Mouse (Mus musculus) frontal cortex, postnatal 10 days (tissue): ENCODE measurements around the gene Car5b.

Experiments
- DNase-seq, 2 experiments: peaks; one replicate each; pipeline ENCODE4 v3.0.0; 2022; ENCODE audit warnings: low spot score in 2 of 2, mixed read lengths in 1 of 2

Gene Car5b

DNA sequence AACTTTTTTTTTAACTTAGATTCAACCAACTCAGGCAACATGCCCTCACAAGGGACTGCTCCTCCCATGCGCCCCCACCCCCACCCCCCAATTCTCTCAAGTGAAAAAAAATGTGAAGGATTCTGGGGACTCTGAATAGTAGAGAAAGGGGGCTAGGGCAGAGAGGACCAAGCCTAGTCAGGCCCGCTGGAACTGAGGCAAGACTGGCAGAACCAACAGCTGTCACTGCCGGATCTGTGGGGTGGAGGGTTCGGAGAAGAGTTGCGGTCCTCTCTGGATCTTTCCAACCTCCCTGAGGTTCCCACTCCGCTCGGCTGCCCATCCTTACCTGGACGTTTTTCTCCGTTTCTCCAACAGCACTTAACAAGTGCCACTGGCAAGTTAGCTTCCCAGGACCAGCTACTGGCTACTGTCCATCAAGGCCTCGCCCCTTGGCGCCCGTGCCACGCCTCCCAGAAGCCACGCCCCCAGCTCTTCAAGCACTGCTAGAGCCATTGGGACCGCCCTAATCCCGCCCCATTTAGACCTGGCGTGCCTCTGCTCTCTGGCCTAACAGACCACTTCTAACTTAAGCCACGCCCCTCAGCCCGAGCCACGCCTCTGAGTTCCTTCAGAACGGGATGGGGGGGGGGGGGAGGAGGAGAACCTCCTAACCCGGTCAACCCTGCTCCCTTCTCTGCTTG lies at the start of gene Car5b:
TSS of gene Car5b (minus strand) at position 391 of the 683 bp plus-strand sequence.
- peak; percentile 38 to 62 for DNase-seq

DNA sequence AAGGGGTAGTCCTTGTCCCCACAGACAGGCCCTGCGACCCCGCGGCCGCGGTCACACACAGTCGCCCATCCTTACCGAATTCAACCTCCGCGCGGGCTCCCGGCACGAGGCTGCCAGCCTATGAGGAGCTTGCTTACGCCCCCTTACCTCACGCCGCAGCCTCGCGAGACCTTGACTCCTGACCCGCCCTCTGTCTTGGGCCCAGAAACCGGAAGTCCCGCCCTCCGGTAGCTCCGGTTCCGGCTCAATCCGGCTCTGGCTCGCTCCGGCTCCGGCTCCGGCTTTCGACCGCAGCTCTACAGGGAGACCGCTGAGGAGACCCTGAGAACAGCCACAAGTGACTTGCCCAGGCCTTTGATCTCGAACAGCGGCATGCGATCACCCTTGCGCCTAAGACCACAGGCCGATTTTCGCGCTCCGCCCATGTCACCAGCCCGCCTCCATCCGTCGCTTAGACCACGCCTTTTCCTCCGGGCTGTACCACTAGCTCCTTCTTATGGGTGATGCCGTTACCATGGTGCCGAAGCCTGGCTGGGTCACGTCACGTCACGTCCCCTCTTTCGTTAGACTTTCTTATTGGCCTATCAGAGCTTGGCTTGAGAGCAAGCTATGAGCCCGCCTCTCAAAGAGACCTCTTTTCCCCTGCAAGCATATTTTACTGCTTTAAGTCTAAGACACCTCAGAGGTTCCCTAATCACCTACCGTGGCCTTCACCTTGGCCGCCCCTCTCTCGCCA lies 48.4 kb upstream of the Car5b start, which contains the start of gene Siah1b:
TSS of gene Siah1b (minus strand) at position 454 of the 736 bp plus-strand sequence.
- DNase-seq = peak; percentile 88 to 89

DNA sequence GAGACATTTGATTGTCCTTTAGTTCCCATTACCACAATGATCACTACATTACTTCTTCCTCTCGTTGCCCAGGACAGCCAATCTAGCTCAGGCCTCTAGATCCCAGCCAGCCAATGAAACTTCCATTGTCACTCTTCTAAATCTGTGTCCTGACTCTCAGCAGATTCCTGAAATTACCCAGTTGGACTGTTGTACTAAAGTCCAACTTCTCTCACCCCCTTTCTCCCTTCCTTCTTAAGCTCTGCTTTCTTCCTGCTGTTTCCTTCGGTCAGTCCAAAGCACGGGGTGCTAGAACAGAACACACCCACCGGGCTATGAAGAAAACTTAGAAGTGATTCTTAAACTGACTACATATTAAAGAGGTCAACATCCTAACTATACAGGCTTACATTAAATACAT lies 41.2 kb upstream of the Car5b start:
- DNase-seq = no peak

DNA sequence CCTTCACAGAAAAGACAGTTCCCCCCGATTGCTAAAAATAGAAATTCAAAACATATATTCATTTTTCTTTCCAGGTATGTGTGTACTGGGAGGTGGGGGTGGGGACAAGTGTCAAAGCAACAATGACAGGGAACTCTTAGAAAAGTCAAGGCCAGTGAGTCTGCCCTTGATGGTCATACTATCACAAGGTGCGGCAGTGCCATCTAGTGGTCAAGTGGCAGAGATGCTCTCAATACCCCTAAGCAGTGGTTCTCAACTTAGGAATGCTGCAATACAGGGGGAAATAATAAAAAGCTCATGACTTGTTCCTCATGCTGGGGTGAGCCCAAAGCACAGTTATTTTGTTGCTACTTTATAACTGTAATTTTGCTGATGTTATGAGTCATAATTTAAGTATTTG lies 38.4 kb upstream of the Car5b start:
- peak; percentile 5 to 37 for DNase-seq

DNA sequence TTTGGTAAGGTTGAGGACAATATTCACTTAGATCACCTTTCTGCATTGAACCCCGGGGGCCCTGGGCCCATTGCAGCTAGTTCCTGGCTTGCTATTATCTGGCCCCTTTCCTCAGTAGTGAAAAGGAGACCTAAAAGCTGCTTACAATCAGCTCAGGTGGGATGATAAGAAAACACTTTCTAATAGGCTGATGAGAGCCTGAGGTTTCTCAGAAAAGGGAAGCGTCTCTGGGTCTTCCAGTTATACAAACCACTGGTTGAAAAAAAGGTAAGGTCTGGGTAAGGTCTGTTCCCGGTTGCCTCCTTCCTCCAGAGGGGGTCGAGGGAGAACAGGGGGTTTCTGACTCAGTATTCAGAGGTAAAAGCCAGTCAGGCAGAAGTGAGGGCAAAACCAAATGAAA lies 31.3 kb upstream of the Car5b start:
- DNase-seq = no peak

DNA sequence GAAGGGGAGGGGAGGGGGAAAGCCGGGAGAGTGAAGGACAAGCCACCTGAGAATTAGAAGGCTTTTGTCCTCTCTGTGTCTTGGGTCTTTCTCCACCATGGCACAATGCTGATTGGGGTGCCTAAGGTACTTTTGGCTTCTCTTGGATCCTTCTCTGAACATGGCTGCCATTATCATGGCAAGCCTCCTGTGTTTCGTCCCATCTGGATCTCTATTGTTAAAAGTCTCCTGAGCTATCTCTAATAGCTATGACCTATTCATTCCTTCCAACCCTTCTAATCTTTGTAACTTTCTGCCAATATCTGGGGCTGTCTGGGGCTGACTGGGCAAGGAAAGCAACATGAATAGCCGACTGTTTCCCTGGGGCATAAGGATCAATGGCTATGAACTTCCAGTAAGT lies 30.7 kb upstream of the Car5b start:
- DNase-seq = no peak

DNA sequence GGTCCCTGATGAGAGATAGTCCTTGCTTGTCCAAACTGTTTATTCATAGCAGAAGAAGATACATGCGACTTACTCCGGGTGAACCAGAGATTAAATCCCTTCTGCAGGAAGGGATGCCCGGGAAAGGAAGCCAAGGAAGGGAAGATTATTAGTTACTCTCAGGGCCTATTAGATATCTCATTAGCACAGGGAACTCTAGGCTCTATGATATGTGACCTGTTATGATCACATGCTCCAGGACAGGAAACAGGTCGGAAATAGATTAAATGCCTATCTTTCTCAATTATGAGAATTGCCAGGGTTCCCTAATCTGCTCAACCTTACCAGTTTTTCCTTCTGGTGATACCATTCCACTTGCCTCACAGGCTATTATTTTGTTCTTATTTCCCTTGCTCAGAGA lies 27.9 kb upstream of the Car5b start:
- DNase-seq = no peak

DNA sequence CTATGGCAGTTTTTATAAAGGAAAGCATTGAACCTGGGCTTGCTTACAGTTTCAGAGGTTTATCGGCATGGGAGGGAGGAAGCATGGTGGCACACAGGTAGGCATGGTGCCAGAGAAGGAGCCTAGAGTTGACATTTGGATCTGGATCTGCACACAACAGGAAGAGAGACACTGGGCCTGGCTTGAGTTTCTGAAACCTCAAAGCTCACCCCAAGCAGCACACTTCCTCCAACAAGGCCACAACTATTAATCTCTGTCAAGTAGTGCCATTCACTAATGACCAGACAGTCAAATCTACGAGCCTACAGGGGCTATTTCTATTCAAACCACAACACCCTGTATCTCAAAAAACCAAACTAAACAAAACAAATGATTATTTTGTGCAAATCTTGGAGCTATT lies 18.9 kb upstream of the Car5b start:
- DNase-seq = no peak

DNA sequence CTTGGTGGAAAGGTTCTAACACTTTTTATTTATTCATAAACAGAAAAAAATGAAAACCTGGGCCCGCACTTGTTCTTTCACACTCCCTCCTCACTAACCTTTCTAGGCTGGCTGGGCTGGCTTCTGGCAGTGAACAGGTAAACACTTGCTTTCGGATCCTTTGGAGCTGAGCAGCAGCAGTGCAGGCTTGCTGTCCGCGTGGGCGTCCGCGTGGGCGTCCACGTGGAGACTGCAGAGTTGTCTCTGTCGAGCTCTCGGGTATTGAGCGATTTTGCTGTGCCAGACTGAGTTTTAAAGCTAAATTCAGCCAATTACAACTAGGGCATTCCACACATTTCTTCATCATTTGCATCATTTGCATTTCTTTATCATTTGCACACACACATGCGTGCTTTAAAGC lies 14.3 kb upstream of the Car5b start:
- DNase-seq = peak in 1 of 2 experiments; percentile 12

DNA sequence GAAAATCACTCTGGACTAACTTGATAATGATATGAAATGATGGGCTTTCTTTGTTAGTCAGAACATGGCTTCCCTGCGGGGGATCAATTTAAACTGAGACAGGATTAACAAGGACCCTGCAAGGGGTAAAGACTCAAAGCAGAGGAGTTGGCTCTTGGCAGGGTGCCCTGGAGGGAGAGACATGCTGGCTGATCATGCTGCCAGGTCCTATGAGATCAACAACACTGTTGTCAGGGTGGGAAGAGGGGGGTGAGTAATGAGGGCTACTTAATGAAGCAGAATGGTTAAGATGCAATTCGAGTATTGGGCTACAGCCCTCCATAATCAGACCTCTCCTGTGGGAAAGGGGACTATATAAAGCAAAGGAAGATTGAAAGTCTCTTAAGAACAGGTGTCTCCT lies 11.1 kb upstream of the Car5b start:
- DNase-seq = no peak

DNA sequence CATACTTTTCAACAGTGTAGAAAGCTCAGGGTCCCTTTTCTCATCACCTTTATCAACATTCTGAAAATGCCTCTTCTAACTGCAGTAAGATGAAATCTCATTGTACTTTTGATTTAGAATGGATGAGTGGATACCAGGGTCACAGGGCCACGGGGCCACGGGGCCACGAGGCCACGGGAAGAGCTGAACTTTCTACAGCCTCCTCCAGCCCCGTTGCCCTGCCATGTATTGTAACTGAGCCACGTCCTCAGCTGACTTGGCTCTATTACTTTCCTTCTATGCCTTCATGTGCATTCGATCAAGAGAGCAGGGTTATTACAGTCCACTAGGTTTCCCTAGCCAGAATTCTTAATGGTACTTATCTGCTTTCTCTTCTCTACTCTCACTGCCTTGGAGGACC lies 8.1 kb upstream of the Car5b start:
- no peak for DNase-seq

DNA sequence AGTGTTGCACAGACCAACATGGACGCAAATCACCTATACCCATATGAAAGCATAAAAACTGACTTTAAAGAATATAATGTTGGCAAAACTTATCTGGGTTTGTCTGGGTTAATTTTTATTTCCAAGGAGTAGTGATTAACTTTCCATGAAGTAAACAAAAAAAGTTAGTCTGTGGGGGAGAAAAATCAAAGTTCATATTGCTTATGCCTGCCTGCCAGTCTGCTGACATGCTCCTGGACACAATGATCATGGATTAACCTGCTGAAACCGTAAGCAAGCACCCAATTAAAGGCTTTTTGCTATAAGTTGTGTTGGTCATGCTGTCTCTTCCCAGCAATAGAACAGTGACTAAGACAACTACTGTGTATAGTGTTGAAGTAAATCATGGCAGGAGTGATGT lies 7.6 kb upstream of the Car5b start:
- no peak for DNase-seq

DNA sequence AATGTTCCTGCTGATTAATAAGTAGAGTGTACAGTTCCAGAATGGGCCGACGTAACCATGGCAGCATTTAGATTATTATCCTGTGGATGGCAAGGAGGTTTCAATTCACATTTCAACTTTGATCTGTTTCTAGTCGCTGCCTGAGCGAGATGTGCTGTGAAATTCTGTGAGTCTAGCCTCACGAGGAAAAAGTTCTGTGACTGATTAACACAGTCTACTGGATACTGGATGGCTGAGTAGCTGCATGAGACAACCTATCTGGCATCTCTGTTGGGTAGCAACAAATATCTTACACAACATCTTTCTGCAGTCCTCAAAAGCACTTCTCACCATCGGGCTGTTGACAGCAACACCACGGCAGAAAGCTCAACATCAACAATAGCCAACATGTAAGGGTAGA lies 4.7 kb upstream of the Car5b start:
- no peak for DNase-seq

DNA sequence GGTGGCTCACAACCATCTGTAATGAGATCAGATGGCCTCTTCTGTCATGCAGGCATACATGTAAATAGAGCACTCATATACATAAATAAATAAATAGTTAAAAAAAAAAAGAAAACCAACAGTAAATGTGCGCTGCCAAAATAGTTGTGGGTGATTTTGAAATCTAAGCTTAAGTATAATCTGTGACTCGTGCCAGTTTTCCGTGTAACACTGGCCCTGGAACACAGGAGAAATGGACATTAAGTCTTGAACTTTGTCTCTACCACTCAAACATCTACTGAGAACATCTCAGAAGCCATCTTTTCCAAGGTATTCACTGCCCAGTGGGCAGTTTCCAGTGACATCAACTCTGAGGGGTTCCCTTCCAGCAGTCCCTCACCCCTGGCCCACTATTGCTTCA lies 12.2 kb downstream of the Car5b start:
- DNase-seq = no peak

DNA sequence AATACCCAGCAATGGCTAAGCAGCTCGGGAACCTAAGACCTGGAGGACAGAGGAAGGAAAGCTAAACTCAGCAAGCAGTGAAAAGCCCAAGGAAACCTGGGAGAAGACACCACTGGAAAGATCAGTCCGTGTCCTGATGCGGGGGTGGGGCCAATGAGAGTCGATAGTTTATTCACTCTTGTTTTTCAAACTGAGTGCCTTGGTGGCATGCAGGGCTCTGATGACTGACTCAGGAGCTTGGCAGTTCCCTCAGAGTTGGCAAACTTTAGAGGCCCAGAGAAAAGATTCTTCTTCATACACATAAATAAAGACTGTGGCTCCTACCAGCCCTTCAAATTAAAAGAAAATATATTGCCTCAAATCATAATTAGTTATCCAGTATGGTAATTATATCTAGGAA lies 12.8 kb downstream of the Car5b start:
- no peak for DNase-seq

DNA sequence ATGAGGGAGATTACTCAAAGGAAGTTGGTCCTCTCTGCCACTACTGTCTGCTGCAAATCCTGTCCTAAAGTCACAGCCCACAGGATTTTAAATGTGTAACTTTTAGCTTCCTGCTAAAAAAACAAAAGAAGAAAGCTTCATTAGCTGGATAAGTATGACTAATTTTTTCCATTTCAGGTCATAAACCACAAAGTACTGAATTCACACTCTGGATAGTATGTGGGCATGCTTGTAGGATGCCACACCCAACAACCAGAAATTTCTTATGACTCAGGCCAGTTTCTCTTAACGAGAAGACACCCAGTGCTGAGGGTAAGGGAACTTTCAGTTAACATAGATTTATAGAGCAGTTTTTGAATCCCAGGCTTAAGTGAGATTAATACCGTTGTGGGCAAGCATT lies 14.5 kb downstream of the Car5b start:
- no peak for DNase-seq

DNA sequence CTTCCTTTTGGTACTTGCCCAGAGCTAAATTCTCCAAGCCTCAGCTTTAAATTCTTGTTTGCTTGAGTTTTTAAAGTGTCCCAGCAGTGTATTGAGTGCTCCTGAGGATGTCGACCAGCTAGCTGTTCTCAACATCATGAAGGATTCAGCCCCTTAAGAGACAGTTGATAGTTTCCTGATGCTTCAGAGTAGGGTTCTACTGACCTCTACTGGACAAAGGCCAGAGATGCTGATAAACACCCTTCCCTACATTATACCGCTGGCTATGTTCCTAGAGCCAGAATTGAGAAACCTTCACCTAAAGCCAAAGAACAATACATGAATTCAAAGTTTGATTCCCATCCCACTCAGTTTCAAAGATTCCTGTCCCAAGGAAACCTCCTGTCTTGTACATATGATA lies 23.0 kb downstream of the Car5b start:
- DNase-seq = no peak

DNA sequence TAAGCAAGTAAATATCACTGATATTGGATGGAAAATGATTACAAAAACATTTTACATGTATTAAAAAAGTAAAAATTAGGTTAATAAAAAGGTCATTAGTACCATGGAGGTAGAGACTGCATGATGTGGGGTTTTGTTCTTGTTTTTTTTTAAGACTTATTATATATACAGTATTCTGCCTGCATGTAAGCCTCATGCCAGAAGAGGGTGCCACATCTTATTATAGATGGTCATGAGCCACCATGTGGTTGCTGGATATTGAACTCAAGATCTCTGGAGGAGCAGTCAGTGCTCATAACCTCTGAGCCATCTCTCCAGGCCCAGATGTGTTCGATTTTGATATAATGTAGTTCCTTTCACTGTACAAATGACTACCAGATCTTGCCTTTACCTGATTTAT lies 27.9 kb downstream of the Car5b start:
- no peak for DNase-seq

DNA sequence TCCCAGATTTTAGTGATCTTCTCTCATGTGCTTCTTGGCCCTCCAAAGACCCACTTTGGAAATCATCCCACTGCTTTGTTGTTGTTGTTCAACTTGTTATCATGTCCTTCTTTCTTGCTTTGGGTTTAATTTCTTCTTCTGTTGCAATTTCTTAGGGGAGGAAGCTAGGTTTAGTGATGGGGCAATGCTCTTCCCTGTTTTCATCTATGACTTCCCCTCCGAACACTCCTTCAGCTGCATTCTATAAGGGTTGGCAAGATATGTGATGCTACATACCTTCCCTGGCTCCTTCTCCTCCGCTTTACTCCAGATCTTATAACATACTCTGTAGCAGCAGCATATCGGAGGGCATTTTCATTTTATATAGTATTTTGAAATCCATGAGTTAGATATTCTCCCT lies 31.0 kb downstream of the Car5b start:
- no peak for DNase-seq

DNA sequence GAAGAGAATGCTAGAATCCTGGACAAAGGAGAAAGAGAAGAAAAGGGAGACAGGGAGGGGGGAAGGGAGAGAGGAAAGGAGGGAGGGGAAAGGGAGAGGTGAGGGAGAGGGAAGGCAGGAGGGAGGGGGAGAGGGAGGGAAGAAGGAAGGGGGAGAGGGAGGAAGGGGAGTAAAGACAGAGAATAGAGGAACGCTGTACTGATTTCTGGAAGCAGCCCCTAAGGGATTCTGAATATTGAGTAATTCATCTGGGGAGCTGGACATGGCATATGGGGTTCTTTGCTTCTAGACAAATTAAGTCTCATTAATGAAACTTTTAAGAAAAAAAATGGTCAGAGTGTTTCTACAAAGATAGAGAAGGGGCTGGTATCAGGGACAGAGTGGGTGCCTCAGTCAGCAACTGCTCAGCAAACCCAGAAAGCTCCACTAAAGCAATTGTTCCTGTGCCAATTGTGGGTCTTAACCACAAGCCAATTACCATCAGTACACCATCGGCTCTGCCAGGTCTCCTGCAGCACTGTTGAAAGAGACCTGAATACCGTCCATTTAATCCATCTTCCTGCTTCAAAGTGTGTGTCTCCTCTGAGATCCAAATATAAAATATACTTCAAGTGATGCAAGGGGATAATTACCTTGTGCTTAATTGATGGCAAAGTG lies 40.0 kb downstream of the Car5b start:
- no peak for DNase-seq

DNA sequence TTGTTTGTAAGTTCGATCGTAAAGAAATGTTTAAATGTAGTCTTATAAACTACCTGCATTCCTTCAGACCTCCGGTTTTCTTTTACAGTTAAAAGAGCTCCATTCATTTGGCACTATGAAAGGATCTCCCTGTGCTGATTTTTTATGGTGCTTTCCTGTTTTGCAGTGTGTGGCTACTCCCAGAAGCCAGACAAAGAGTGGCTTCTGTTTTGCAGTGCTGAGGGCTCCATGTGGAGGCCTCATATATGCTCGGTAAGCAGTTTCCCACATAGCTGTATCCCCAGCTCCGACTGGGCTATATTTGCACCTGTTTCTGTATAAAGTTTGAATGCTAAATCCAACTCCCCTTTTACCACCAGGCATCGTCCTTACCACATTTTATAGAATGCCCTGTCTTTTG lies 45.7 kb downstream of the Car5b start:
- no peak for DNase-seq

DNA sequence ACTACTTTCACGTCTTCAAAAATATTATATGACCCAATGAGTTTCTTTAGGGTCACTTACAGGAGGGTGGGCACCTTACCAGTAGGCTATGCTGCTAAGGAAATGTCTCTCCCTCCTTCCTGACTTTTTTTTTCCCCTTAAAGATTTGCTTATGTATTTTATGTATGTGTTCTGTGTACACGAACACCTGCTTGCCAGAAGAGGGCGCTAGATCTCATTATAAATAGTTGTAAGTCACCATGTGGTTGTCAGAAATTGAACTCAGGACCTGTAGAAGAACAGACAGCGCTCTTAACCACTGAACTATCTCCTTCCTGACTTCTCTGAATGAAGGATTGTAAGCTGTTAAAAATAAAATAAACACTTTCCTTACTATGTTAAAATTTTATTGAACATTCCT lies 46.3 kb downstream of the Car5b start:
- DNase-seq = no peak

DNA sequence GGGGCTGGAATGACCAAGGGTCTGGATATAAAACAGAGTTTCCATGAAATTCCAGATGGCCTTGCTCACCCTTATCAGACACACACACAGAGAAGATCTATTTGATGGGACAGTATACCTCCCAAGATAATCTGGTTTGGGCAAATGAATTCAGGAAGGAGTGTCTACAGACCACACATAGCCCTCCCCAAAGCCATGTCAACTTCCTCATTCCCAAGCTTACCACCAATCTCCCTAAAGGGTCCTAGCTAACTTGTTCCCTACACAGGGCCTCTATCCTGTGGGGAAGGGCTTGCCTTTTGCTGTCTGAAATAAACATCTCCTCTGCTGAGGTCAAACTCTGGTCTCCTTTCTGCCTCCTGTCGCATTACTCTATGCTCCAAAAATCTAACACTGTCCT lies 46.7 kb downstream of the Car5b start:
- DNase-seq = no peak
